Mouse (Mus musculus) kidney, postnatal 0 days (tissue): ENCODE measurements around the gene Slc39a3. TPM values are rescaled to one million over a fixed set of nuclear protein-coding genes. Genes with fewer than 3 reads are reported as not detected.
"Not testable (repeated sequence)": the region's sequence is repeated elsewhere in the genome, so short reads cannot be mapped to it uniquely, and the experiment has no call there.

ENCODE experiments used
- ATAC-seq: fragments of 200-750 bp; cut with Nextera tagmentation; replicated peaks from 2 replicates; pipeline ENCODE4 v1.8.0; 2017; ENCODE audit warnings: low read depth, moderate number of reproducible peaks, moderate TSS enrichment, moderate library complexity; ENCODE audit not compliant: low FRiP score
- DNase-seq: peaks from one replicate; pipeline ENCODE4 v3.0.0-alpha.2; 2016; ENCODE audit warnings: low spot score
- H3K27ac ChIP-seq: fragments of 300-500 bp; sonication (generic); 2 replicates; pipeline ENCODE4 v1.5.1; 2014; ENCODE audit warnings: mild to moderate bottlenecking
- H3K27me3 ChIP-seq: fragments of 300-500 bp; sonication (generic); 2 replicates; pipeline ENCODE4 v1.6.1; 2014; ENCODE audit warnings: low read length, mixed read lengths; ENCODE audit not compliant: insufficient read depth
- H3K36me3 ChIP-seq: fragments of 300-500 bp; sonication (generic); 2 replicates; pipeline ENCODE4 v1.6.1; 2014; ENCODE audit warnings: low read length, mixed read lengths; ENCODE audit not compliant: insufficient read depth
- H3K4me1 ChIP-seq: fragments of 300-500 bp; sonication (generic); replicated peaks from 2 replicates; pipeline ENCODE4 v1.6.1; 2014; ENCODE audit warnings: antibody characterized with exemption, low read length, mixed read lengths; ENCODE audit not compliant: insufficient read depth
- H3K4me2 ChIP-seq: fragments of 300-500 bp; sonication (generic); 2 replicates; pipeline ENCODE4 v1.6.1; 2014; ENCODE audit warnings: mild to moderate bottlenecking, low read length, moderate library complexity, mixed read lengths
- H3K4me3 ChIP-seq: fragments of 300-500 bp; sonication (generic); replicated peaks from 2 replicates; pipeline ENCODE4 v1.5.1; 2014; ENCODE audit warnings: low read depth, low read length
- H3K9ac ChIP-seq: fragments of 300-500 bp; sonication (generic); 2 replicates; pipeline ENCODE4 v1.6.1; 2014; ENCODE audit warnings: low read depth, low read length
- H3K9me3 ChIP-seq: fragments of 300-500 bp; sonication (generic); replicated peaks from 2 replicates; pipeline ENCODE4 v1.6.1; 2016; ENCODE audit warnings: low read length, inconsistent platforms, mixed read lengths
- CTCF ChIP-seq: IDR thresholded peaks from 2 replicates; pipeline ENCODE4 v1.5.1; 2016; ENCODE audit warnings: antibody characterized with exemption, low read depth, mild to moderate bottlenecking, moderate library complexity
- WGBS: fragments of 180-500 bp; shearing (Covaris S2); extraction: QIAGEN DNeasy Blood & Tissue Kit; methylation state at CpG from one replicate; pipeline ENCODE4 v1.1.7; 2014; 5-methylcytosine and 5-hydroxymethylcytosine counted together
- polyA plus RNA-seq: library from polyadenylated mRNA; unstranded; fragments of >200 nt; fragmentation: Nextera tagmentation; extraction: Ambion mirVana; gene quantifications from 2 replicates; pipeline ENCODE4 v1.2.1, GENCODE M21; 2015

Gene Slc39a3
- polyA plus RNA-seq, 1 experiment from 2014 or later: 13.4 TPM

GRCm38 (mm10) chr10:81051133-81051532 is 13.9 kb upstream of the Slc39a3 start:
- Histone ChIP-seq H3K4me3 (no peak overlapping the region), H3K4me1 (no peaks in the 10 kb centered on the region), H3K36me3 (peaks cover 62% of the 10 kb centered on the region), H3K4me2 (no peak overlapping the region), H3K27ac (no peak overlapping the region), H3K9me3 (no peaks in the 10 kb centered on the region), H3K27me3 (no peaks in the 10 kb centered on the region), H3K9ac (no peak overlapping the region)
- no peak for ATAC-seq
- no peak for TF ChIP-seq CTCF
- DNase-seq: no peak
- WGBS: 93% methylated on average over 6 of the region's 6 CpGs

- H3K9me3 ChIP-seq: no peaks in the 10 kb centered on the region
- no peak overlapping the region for H3K4me3 ChIP-seq
- no peak overlapping the region for H3K27ac ChIP-seq
- ATAC-seq (no peak), DNase-seq (peak; percentile 9)
- no peaks in the 10 kb centered on the region for H3K27me3 ChIP-seq
- no peaks in the 10 kb centered on the region for H3K4me1 ChIP-seq
- no peak overlapping the region for H3K4me2 ChIP-seq
- peak; percentile 52 for TF ChIP-seq CTCF
- no peak overlapping the region for H3K9ac ChIP-seq
- WGBS: 80% methylated on average over 4 of the region's 4 CpGs
- H3K36me3 ChIP-seq: peaks cover 66% of the 10 kb centered on the region
Measured at GRCm38 (mm10) chr10:81050645-81051044, 13.4 kb upstream of the Slc39a3 start.

GRCm38 (mm10) chr10:81045246-81045645 is 8.0 kb upstream of the Slc39a3 start:
- WGBS: 89% methylated on average over 13 of the region's 14 CpGs
- not testable (repeated sequence) for ATAC-seq

GRCm38 (mm10) chr10:81041458-81042175 is 4.4 kb upstream of the Slc39a3 start:
- H3K4me3 ChIP-seq: no peak overlapping the region
- ATAC-seq: no peak
- DNase-seq: peak; percentile 81
- no peak overlapping the region for H3K9ac ChIP-seq
- peaks cover 30% of the 10 kb centered on the region for H3K36me3 ChIP-seq
- TF ChIP-seq CTCF: peak; percentile 90
- 0 out of 2 replicates have a peak, but pooled peaks cover 2% of the 10 kb centered on the region for H3K4me1 ChIP-seq
- H3K4me2 ChIP-seq: no peak overlapping the region
- 27% methylated on average over 13 of the region's 13 CpGs for WGBS
- no peaks in the 10 kb centered on the region for H3K9me3 ChIP-seq
- H3K27ac ChIP-seq: no peak overlapping the region
- H3K27me3 ChIP-seq: no peaks in the 10 kb centered on the region

More at GRCm38 (mm10) chr10:81045246-81045645, 8.0 kb upstream of the Slc39a3 start:
- H3K36me3 ChIP-seq: peaks cover 66% of the 10 kb centered on the region
- not testable (repeated sequence) for H3K27me3 ChIP-seq, H3K4me3 ChIP-seq, H3K27ac ChIP-seq, H3K9ac ChIP-seq, H3K9me3 ChIP-seq, H3K4me2 ChIP-seq, H3K4me1 ChIP-seq, DNase-seq

GRCm38 (mm10) chr10:81036251-81036650 is 975 bp downstream of the Slc39a3 start:
- no peak for DNase-seq
- no peak for ATAC-seq
- peaks cover 13% of the 10 kb centered on the region; the same call in 1 of the 2 replicates for H3K36me3 ChIP-seq

GRCm38 (mm10) chr10:81033586-81033985 is 3.6 kb downstream of the Slc39a3 start:
- Histone ChIP-seq H3K4me3 (no peak overlapping the region), H3K4me2 (no peak overlapping the region), H3K27ac (no peak overlapping the region), H3K27me3 (no peaks in the 10 kb centered on the region), H3K9ac (no peak overlapping the region), H3K4me1 (0 out of 2 replicates have a peak, but pooled peaks cover 2% of the 10 kb centered on the region), H3K9me3 (no peaks in the 10 kb centered on the region), H3K36me3 (peaks cover 22% of the 10 kb centered on the region)
- 79% methylated on average over 10 of the region's 10 CpGs for WGBS
- DNase-seq (no peak), ATAC-seq (no peak)
- no peak for TF ChIP-seq CTCF

More at GRCm38 (mm10) chr10:81036251-81036650, 975 bp downstream of the Slc39a3 start:
- H3K27ac ChIP-seq: no peak overlapping the region
- H3K4me2 ChIP-seq: no peak overlapping the region
- 78% methylated on average over 7 of the region's 7 CpGs for WGBS
- H3K27me3 ChIP-seq: no peaks in the 10 kb centered on the region
- 0 out of 2 replicates have a peak, but pooled peaks cover 2% of the 10 kb centered on the region for H3K4me1 ChIP-seq
- no peaks in the 10 kb centered on the region for H3K9me3 ChIP-seq
- H3K4me3 ChIP-seq: no peak overlapping the region
- H3K9ac ChIP-seq: no peak overlapping the region
- TF ChIP-seq CTCF: peak; percentile 44; the same call in 1 of the 2 replicates
